Mouse (Mus musculus): Measurements from ENCODE around the gene Cask. TPM values are rescaled to one million over a fixed set of nuclear protein-coding genes. Genes with fewer than 3 reads are reported as not detected.

Gene Cask
- polyA plus RNA-seq, 1 experiment from 2014 or later = 29.4 TPM

DNA sequence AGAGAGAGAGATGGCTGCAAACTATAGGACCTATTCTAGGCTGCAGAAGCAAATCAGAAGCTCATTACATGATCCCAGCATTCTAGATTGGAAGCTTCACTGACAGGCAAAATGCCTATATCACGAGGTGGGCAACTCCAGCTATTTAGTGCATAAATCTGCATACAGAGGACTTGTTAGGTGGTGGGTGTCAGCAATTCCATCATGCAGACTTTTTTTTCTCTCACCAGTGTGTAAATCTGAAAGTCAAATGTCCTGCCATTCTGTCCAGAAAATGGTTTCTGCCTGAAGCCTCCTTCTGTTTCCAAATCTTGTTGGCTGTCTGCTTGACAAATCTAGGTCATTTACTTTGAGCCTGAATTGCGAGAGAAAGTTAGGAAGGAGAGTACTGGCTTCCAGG is 373.6 kb downstream of the Cask start:
- WGBS = 54% methylated on average over 2 of the region's 2 CpGs
- no peaks in the 10 kb centered on the region for H3K36me3 ChIP-seq (ENCODE audit: poor library complexity, severe bottlenecking)
- no peak overlapping the region for H3K4me2 ChIP-seq
- H3K9me3 ChIP-seq (replicated peaks) = no peaks in the 10 kb centered on the region
- ATAC-seq = no peak
- no peaks in the 10 kb centered on the region for H3K4me1 ChIP-seq
- no peak overlapping the region for H3K27ac ChIP-seq
- H3K4me3 ChIP-seq = no peak overlapping the region
- no peaks in the 10 kb centered on the region; the same call in 1 of the 2 replicates for H3K27me3 ChIP-seq
- H3K9ac ChIP-seq = no peak overlapping the region

DNA sequence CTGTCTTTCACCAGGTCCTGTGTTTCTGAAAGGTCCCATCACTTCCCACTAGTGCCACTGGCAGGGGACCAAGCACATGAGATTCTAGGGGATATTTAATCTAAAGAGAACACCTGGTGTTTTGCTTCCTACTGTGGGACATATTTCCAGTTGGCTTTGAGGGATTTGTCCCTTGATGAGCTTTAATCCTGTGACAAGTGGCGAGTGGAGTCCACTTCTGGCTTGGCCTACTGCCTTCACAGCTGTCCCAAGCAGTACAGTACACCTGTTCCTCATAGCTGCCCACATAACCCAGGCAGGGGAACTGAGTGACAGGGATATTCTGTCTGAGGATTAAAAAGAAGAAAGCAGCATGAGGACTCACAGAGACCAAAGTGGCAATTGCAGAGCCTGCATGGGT is 375.8 kb downstream of the Cask start:
- H3K36me3 ChIP-seq (ENCODE audit: poor library complexity, severe bottlenecking) = no peaks in the 10 kb centered on the region
- no peak overlapping the region for H3K4me2 ChIP-seq
- no peak overlapping the region for H3K4me3 ChIP-seq
- no peaks in the 10 kb centered on the region; the same call in 1 of the 2 replicates for H3K27me3 ChIP-seq
- no peak for ATAC-seq
- no peaks in the 10 kb centered on the region for H3K9me3 ChIP-seq (replicated peaks)
- no peaks in the 10 kb centered on the region for H3K4me1 ChIP-seq
- H3K9ac ChIP-seq = no peak overlapping the region
- WGBS = 52% methylated on average over 1 of the region's 1 CpGs
- no peak overlapping the region for H3K27ac ChIP-seq

DNA sequence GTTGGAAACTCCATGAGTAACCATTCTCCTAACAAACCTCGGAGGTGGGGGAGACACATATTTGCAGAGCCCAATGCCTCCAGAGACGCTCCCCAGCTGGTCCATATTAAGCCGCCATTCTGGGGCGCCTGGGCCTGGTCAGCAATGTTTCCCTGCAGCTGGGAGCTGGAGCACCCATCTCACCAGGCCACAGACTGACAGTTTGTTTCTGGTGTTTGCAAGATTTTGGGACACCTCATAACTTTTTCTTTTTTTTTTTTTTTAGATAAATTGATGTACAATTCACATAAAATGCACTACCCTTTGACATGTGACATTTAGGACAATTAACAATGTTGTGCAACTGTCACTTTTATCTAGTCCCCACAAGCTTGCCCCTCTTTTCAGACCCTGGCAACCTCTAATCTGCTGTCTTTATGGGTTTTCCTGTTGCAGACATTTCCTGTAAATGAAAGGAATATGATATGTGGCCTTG is 378.4 kb downstream of the Cask start:
- Histone ChIP-seq H3K9ac (no peak overlapping the region), H3K4me3 (no peak overlapping the region), H3K36me3 (ENCODE audit: poor library complexity, severe bottlenecking) (no peaks in the 10 kb centered on the region), H3K4me2 (no peak overlapping the region), H3K4me1 (no peaks in the 10 kb centered on the region), H3K9me3 (replicated peaks) (no peaks in the 10 kb centered on the region), H3K27ac (no peak overlapping the region), H3K27me3 (no peaks in the 10 kb centered on the region)
- ATAC-seq = no peak
- WGBS = 82% methylated on average over 4 of the region's 4 CpGs

DNA sequence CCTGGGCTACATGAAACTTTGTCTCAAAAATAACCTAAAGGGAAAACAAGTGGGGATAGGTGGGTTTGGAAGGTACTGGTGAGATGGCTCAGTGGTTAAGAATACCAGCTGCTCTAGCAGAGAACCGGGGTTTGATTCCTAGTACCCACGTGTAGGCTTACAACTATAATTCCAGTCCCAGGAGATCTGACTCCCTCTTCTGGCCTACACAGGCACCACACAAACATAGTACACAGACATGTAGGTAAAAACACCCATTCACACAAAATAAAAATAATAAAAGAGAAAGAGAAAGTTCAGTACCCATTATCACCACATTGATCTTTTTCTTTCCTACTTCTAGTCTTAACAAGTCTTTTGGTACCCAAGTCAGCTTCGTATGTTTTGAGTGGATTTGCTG is 379.2 kb downstream of the Cask start:
- WGBS = 76% methylated on average over 3 of the region's 3 CpGs
- H3K27ac ChIP-seq = no peak overlapping the region
- no peak for ATAC-seq
- H3K9me3 ChIP-seq (replicated peaks) = no peaks in the 10 kb centered on the region
- no peak overlapping the region for H3K4me2 ChIP-seq
- H3K9ac ChIP-seq = no peak overlapping the region
- no peaks in the 10 kb centered on the region for H3K36me3 ChIP-seq (ENCODE audit: poor library complexity, severe bottlenecking)
- H3K4me3 ChIP-seq = no peak overlapping the region
- no peaks in the 10 kb centered on the region for H3K4me1 ChIP-seq
- no peaks in the 10 kb centered on the region for H3K27me3 ChIP-seq

DNA sequence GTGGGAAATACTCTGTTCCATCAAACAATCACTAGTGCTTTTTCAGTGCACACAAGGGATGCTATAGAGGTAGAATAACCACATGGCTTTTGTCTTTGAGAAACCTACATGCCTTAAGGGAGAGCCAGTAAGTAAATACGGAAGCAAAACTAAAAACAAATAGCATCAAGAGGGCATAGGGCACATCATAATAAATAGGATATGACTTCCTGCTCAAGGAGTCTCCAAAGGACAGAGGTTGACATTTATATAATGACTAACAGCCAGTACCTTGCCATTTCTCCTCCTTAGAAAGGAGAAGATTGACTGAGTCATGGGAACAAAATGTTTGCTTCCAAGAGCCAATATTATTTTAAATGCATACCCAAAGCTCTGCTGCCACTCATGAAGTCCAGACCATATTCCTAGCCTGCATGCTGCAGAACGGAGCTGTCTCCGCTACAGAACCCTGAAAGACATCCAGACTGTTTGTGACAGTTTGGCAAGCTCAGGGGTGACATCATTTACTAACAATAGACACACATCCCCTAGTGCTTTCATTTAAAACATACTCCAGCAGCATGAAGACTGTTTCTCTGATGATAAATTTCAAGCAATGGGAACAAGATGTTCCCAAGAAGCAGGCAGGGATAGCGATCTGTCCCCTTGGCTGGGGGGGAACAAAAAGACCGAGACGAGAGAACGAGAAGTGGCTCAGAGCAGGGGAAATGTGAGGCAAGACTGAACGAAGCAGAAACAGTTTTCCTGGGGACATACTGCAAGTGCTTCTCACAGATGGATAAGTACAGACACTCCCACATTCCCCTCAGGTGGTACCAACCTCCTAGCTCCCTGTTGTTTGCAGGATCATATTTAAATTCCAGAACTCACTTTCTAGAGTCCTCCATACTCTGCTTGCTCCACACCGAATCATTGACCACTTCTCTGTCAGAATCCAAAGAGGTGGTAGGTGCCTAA is 381.7 kb downstream of the Cask start:
- 78% methylated on average over 9 of the region's 9 CpGs for WGBS

DNA sequence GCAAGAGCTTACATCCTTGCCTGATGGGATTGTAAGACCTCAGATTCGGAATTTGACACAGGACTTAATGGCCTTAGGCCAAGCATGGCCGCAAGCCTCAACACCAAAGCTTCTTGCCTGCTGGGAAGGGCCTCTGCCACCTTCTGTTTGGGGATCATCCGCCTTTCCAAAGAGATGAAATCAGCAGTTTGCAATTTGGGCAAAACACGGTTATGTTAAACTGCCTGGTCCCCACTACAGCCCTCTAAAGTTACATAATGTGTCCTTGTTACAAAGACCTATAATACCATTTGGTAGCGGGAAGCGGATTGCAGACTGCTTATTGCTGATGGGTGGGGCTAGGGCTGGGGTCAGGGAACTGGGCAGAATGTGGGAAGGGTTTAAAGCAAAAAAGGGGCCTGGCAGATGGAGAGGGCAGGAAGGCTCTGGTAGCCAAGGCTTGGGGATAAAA is 384.0 kb downstream of the Cask start:
- Histone ChIP-seq H3K9me3 (replicated peaks) (no peaks in the 10 kb centered on the region), H3K4me3 (no peak overlapping the region), H3K4me2 (no peak overlapping the region), H3K27me3 (no peaks in the 10 kb centered on the region), H3K9ac (no peak overlapping the region), H3K27ac (no peak overlapping the region), H3K4me1 (no peaks in the 10 kb centered on the region), H3K36me3 (ENCODE audit: poor library complexity, severe bottlenecking) (no peaks in the 10 kb centered on the region)
- WGBS = 80% methylated on average over 6 of the region's 6 CpGs
- ATAC-seq = no peak

More for the DNA sequence above, 381.7 kb downstream of the Cask start:
- Histone ChIP-seq H3K9me3 (replicated peaks) (no peaks in the 10 kb centered on the region), H3K36me3 (ENCODE audit: poor library complexity, severe bottlenecking) (no peaks in the 10 kb centered on the region), H3K9ac (no peak overlapping the region), H3K4me2 (no peak overlapping the region), H3K27ac (no peak overlapping the region), H3K4me1 (no peaks in the 10 kb centered on the region), H3K4me3 (no peak overlapping the region), H3K27me3 (no peaks in the 10 kb centered on the region)
- ATAC-seq = no peak

Small RNAs within 50 kb of the gene (microRNA-seq; reads per million reads assigned to microRNA genes)
- not detected for gene Gm25246

Other genes with a start within 250 kb of the Cask start
- 2.3 and 2.4 TPM in 2 replicates for gene Gpr34, start 219.3 kb downstream of the Cask start, polyA plus RNA-seq (2015; fragmentation: Nextera tagmentation; extraction: Ambion mirVana)
- gene Gpr82, start 190.0 kb downstream of the Cask start, polyA plus RNA-seq (2015; fragmentation: Nextera tagmentation; extraction: Ambion mirVana) = 0.58 and 0.61 TPM in 2 replicates

Measured in forebrain, embryonic 13.5 days (tissue).